Mouse (Mus musculus): ENCODE data around the gene Ucn.
A peak's percentile ranks its signal among the peaks of the same experiment; 100 is the strongest.

Ucn gene

GRCm38 (mm10) chr5:31108000-31108490 is 30.6 kb downstream of the Ucn start, which contains the start of gene Slc30a3:
Gene Slc30a3 (minus strand): TSS chr5:31108237.
- DNase-seq (ENCODE audit: low spot score in 2 of 2) = no peak

- no peak for DNase-seq (ENCODE audit: low spot score in 2 of 2)
These were observed 32.8 kb downstream of the Ucn start, which contains the start of gene Dnajc5g for GRCm38 (mm10) chr5:31105814-31106335. Gene Dnajc5g (plus strand): TSS chr5:31106285.

- DNase-seq (ENCODE audit: low spot score in 2 of 2) = no peak
These were observed 42.7 kb downstream of the Ucn start for GRCm38 (mm10) chr5:31095711-31096480.

- DNase-seq (ENCODE audit: low spot score in 2 of 2) = peak; percentile 70 to 82
These were observed 43.6 kb downstream of the Ucn start for GRCm38 (mm10) chr5:31094799-31095691.

GRCm38 (mm10) chr5:31094100-31094798 is 44.4 kb downstream of the Ucn start:
- DNase-seq (ENCODE audit: low spot score in 2 of 2) = no peak

GRCm38 (mm10) chr5:31093151-31094041 is 45.2 kb downstream of the Ucn start:
- DNase-seq (ENCODE audit: low spot score in 2 of 2) = peak in 1 of 2 experiments; percentile 26

- no peak for DNase-seq (ENCODE audit: low spot score in 2 of 2)
These were observed 46.2 kb downstream of the Ucn start for GRCm38 (mm10) chr5:31092231-31092975.

Data from natural killer cell, adult 2 months (primary cell).